Mouse (Mus musculus) common myeloid progenitor, adult 5-6 weeks (primary cell): Measurements from ENCODE around the gene Pld2. TPM values are rescaled to one million over a fixed set of nuclear protein-coding genes. Genes with fewer than 3 reads are reported as not detected.

Source experiments
- ATAC-seq: replicated peaks from 2 replicates; pipeline ENCODE4 v1.8.0; 2016; ENCODE audit warnings: low read depth, mild to moderate bottlenecking, moderate TSS enrichment, inconsistent platforms; ENCODE audit not compliant: poor library complexity, severe bottlenecking
- total RNA-seq: library from RNA; stranded (forward); fragments of 200-1000, 187-1606 nt; gene quantifications from 2 replicates; pipeline ENCODE4 v1.2.3, GENCODE M21; 2017

Gene Pld2
- total RNA-seq, 1 experiment from 2014 or later: 1.2 TPM

- ATAC-seq: no peak
Measured at GRCm38 (mm10) chr11:70572348-70572902, 32.6 kb downstream of the Pld2 start.

- ATAC-seq: no peak
Measured at GRCm38 (mm10) chr11:70573872-70574271, 34.0 kb downstream of the Pld2 start.

- ATAC-seq: no peak
Measured at GRCm38 (mm10) chr11:70577201-70577600, 37.3 kb downstream of the Pld2 start.

- no peak for ATAC-seq
Measured at GRCm38 (mm10) chr11:70578962-70579361, 39.1 kb downstream of the Pld2 start.

GRCm38 (mm10) chr11:70579710-70580357 is 40.0 kb downstream of the Pld2 start:
- peak; percentile 59 for ATAC-seq

GRCm38 (mm10) chr11:70580358-70580720 is 40.5 kb downstream of the Pld2 start:
- ATAC-seq: no peak

GRCm38 (mm10) chr11:70580921-70581320 is 41.1 kb downstream of the Pld2 start:
- ATAC-seq: no peak

GRCm38 (mm10) chr11:70582196-70582595 is 42.3 kb downstream of the Pld2 start:
- ATAC-seq: no peak

GRCm38 (mm10) chr11:70583022-70583714 is 43.3 kb downstream of the Pld2 start:
- ATAC-seq: peak; percentile 64

GRCm38 (mm10) chr11:70583775-70584174 is 43.9 kb downstream of the Pld2 start:
- ATAC-seq: no peak

- ATAC-seq: no peak
Measured at GRCm38 (mm10) chr11:70585457-70585856, 45.6 kb downstream of the Pld2 start.

GRCm38 (mm10) chr11:70586261-70586660 is 46.4 kb downstream of the Pld2 start:
- no peak for ATAC-seq

- no peak for ATAC-seq
Measured at GRCm38 (mm10) chr11:70586954-70587353, 47.1 kb downstream of the Pld2 start.

- no peak for ATAC-seq
Measured at GRCm38 (mm10) chr11:70591733-70592132, 51.9 kb downstream of the Pld2 start.

GRCm38 (mm10) chr11:70594253-70594989 is 54.6 kb downstream of the Pld2 start:
- ATAC-seq: peak; percentile 37

- ATAC-seq: no peak
Measured at GRCm38 (mm10) chr11:70595638-70596037, 55.8 kb downstream of the Pld2 start.

GRCm38 (mm10) chr11:70596094-70596493 is 56.2 kb downstream of the Pld2 start:
- ATAC-seq: no peak

- peak; percentile 65 for ATAC-seq
Measured at GRCm38 (mm10) chr11:70597301-70597700, 57.4 kb downstream of the Pld2 start.

- ATAC-seq: no peak
Measured at GRCm38 (mm10) chr11:70598451-70598953, 58.6 kb downstream of the Pld2 start.

- peak; percentile 63; the same call in 1 of the 2 replicates for ATAC-seq
Measured at GRCm38 (mm10) chr11:70605024-70605566, 65.2 kb downstream of the Pld2 start.
